Mouse (Mus musculus) heart, embryonic 16.5 days (tissue): ENCODE data around the gene Ldhd. TPM values are rescaled to one million over a fixed set of nuclear protein-coding genes. Genes with fewer than 3 reads are reported as not detected.
A peak's percentile ranks its signal among the peaks of the same experiment; 100 is the strongest.

Experiments
- ATAC-seq: fragments of 200-750 bp; cut with Nextera tagmentation; replicated peaks from 2 replicates; pipeline ENCODE4 v1.8.0; 2017; ENCODE audit warnings: moderate number of reproducible peaks; ENCODE audit not compliant: insufficient read depth, low FRiP score; ENCODE audit errors: extremely low read depth
- H3K27ac ChIP-seq: fragments of 300-500 bp; sonication (generic); 2 replicates; pipeline ENCODE4 v1.5.1; 2014; ENCODE audit warnings: mild to moderate bottlenecking, low read length, control low read depth, moderate library complexity
- H3K27me3 ChIP-seq: fragments of 300-500 bp; sonication (generic); 2 replicates; pipeline ENCODE4 v1.6.1; 2014; ENCODE audit warnings: low read length, mixed read lengths; ENCODE audit not compliant: control insufficient read depth, insufficient read depth
- H3K36me3 ChIP-seq: fragments of 300-500 bp; sonication (generic); 2 replicates; pipeline ENCODE4 v1.6.1; 2014; ENCODE audit not compliant: control insufficient read depth, insufficient read depth
- H3K4me1 ChIP-seq: fragments of 300-500 bp; sonication (generic); 2 replicates; pipeline ENCODE4 v1.6.1; 2014; ENCODE audit warnings: low read length, mixed read lengths; ENCODE audit not compliant: control insufficient read depth, insufficient read depth
- H3K4me2 ChIP-seq: fragments of 300-500 bp; sonication (generic); 2 replicates; pipeline ENCODE4 v1.6.1; 2014; ENCODE audit warnings: low read depth, mild to moderate bottlenecking, control low read depth, low read length
- H3K4me3 ChIP-seq: fragments of 300-500 bp; sonication (generic); 2 replicates; pipeline ENCODE4 v1.5.1; 2014; ENCODE audit warnings: mild to moderate bottlenecking, control low read depth, low read length
- H3K9ac ChIP-seq: fragments of 300-500 bp; sonication (generic); 2 replicates; pipeline ENCODE4 v1.6.1; 2014; ENCODE audit warnings: low read length, control low read depth
- H3K9me3 ChIP-seq: fragments of 300-500 bp; sonication (generic); replicated peaks from 2 replicates; pipeline ENCODE4 v1.6.1; 2016; ENCODE audit warnings: low read length; ENCODE audit not compliant: control insufficient read depth
- WGBS: fragments of 180-500 bp; shearing (Covaris S2); extraction: QIAGEN DNeasy Blood & Tissue Kit; methylation state at CpG from one replicate; pipeline ENCODE4 v1.1.7; 2014; 5-methylcytosine and 5-hydroxymethylcytosine counted together
- polyA plus RNA-seq: library from polyadenylated mRNA; unstranded; fragments of >200 nt; fragmentation: Nextera tagmentation; extraction: Ambion mirVana; gene quantifications from 2 replicates; pipeline ENCODE4 v1.2.1, GENCODE M21; 2015

Ldhd gene
- polyA plus RNA-seq, 1 experiment from 2014 or later = 1.2 TPM

GRCm38 (mm10) chr8:111624081-111624852, 5.9 kb downstream of the Ldhd start:
- WGBS = 61% methylated on average over 12 of the region's 12 CpGs
- H3K27ac ChIP-seq = peak overlapping the region; percentile 64
- no peak; the same call in 1 of the 2 replicates for ATAC-seq

GRCm38 (mm10) chr8:111622553-111622952, 7.6 kb downstream of the Ldhd start:
- no peak for ATAC-seq
- no peak overlapping the region for H3K27ac ChIP-seq
- 84% methylated on average over 10 of the region's 10 CpGs for WGBS
- peaks cover 35% of the 10 kb centered on the region for H3K4me1 ChIP-seq
- H3K4me2 ChIP-seq = no peak overlapping the region
- no peak overlapping the region for H3K9ac ChIP-seq
- H3K9me3 ChIP-seq = no peaks in the 10 kb centered on the region
- peaks cover 3% of the 10 kb centered on the region; the same call in 1 of the 2 replicates for H3K36me3 ChIP-seq
- no peak overlapping the region for H3K4me3 ChIP-seq
- H3K27me3 ChIP-seq = no peaks in the 10 kb centered on the region

More at GRCm38 (mm10) chr8:111624081-111624852, 5.9 kb downstream of the Ldhd start:
- peaks cover 29% of the 10 kb centered on the region for H3K4me1 ChIP-seq
- no peak overlapping the region for H3K4me2 ChIP-seq
- H3K36me3 ChIP-seq = peaks cover 3% of the 10 kb centered on the region; the same call in 1 of the 2 replicates
- no peaks in the 10 kb centered on the region for H3K27me3 ChIP-seq
- no peaks in the 10 kb centered on the region for H3K9me3 ChIP-seq
- peak overlapping the region; percentile 52; the same call in 1 of the 2 replicates for H3K9ac ChIP-seq
- no peak overlapping the region for H3K4me3 ChIP-seq

GRCm38 (mm10) chr8:111622104-111622503, 8.1 kb downstream of the Ldhd start:
- WGBS = 91% methylated on average over 3 of the region's 3 CpGs
- Histone ChIP-seq H3K4me1 (peaks cover 35% of the 10 kb centered on the region), H3K4me3 (no peak overlapping the region), H3K9me3 (no peaks in the 10 kb centered on the region), H3K27ac (no peak overlapping the region), H3K27me3 (no peaks in the 10 kb centered on the region), H3K9ac (no peak overlapping the region), H3K36me3 (peaks cover 3% of the 10 kb centered on the region; the same call in 1 of the 2 replicates), H3K4me2 (no peak overlapping the region)
- ATAC-seq = no peak

- 24% methylated on average over 1 of the region's 1 CpGs for whole genome bisulfite sequencing
- ATAC-seq = peak; percentile 34; the same call in 1 of the 2 replicates
- Histone ChIP-seq H3K4me3 (no peak overlapping the region), H3K9ac (no peak overlapping the region), H3K36me3 (peaks cover 3% of the 10 kb centered on the region; the same call in 1 of the 2 replicates), H3K27ac (peak overlapping the region; percentile 29), H3K4me2 (no peak overlapping the region), H3K27me3 (no peaks in the 10 kb centered on the region), H3K9me3 (no peaks in the 10 kb centered on the region), H3K4me1 (peaks cover 26% of the 10 kb centered on the region)
These were observed 10.2 kb downstream of the Ldhd start for GRCm38 (mm10) chr8:111619936-111620335.

GRCm38 (mm10) chr8:111618273-111618672, 11.9 kb downstream of the Ldhd start:
- no peaks in the 10 kb centered on the region for H3K27me3 ChIP-seq
- H3K4me2 ChIP-seq = no peak overlapping the region
- WGBS = 76% methylated on average over 4 of the region's 4 CpGs
- H3K36me3 ChIP-seq = peaks cover 3% of the 10 kb centered on the region; the same call in 1 of the 2 replicates
- no peaks in the 10 kb centered on the region for H3K9me3 ChIP-seq
- no peak overlapping the region for H3K27ac ChIP-seq
- H3K9ac ChIP-seq = no peak overlapping the region
- H3K4me3 ChIP-seq = no peak overlapping the region
- no peak for ATAC-seq
- H3K4me1 ChIP-seq = peaks cover 14% of the 10 kb centered on the region

- Histone ChIP-seq H3K9me3 (no peaks in the 10 kb centered on the region), H3K4me1 (peaks cover 14% of the 10 kb centered on the region), H3K4me3 (no peak overlapping the region), H3K36me3 (no peaks in the 10 kb centered on the region), H3K27me3 (no peaks in the 10 kb centered on the region), H3K9ac (no peak overlapping the region), H3K4me2 (no peak overlapping the region), H3K27ac (no peak overlapping the region)
- 56% methylated on average over 6 of the region's 6 CpGs for WGBS
- ATAC-seq = no peak
These were observed 12.4 kb downstream of the Ldhd start for GRCm38 (mm10) chr8:111617812-111618211.

- WGBS = 87% methylated on average over 6 of the region's 6 CpGs
- Histone ChIP-seq H3K4me2 (no peak overlapping the region), H3K4me1 (peaks cover 13% of the 10 kb centered on the region), H3K9me3 (no peaks in the 10 kb centered on the region), H3K9ac (no peak overlapping the region), H3K36me3 (peaks cover 5% of the 10 kb centered on the region; the same call in 1 of the 2 replicates), H3K4me3 (no peak overlapping the region), H3K27ac (no peak overlapping the region), H3K27me3 (no peaks in the 10 kb centered on the region)
- no peak for ATAC-seq
These were observed 15.1 kb downstream of the Ldhd start for GRCm38 (mm10) chr8:111614786-111615701.

- peaks cover 5% of the 10 kb centered on the region for H3K4me1 ChIP-seq
- H3K27me3 ChIP-seq = no peaks in the 10 kb centered on the region
- H3K36me3 ChIP-seq = peaks cover 5% of the 10 kb centered on the region; the same call in 1 of the 2 replicates
- H3K27ac ChIP-seq = no peak overlapping the region
- no peak overlapping the region for H3K4me2 ChIP-seq
- no peak overlapping the region for H3K9ac ChIP-seq
- H3K9me3 ChIP-seq = no peaks in the 10 kb centered on the region
- no peak for ATAC-seq
- H3K4me3 ChIP-seq = no peak overlapping the region
- WGBS = 76% methylated on average over 5 of the region's 5 CpGs
These were observed 17.0 kb downstream of the Ldhd start for GRCm38 (mm10) chr8:111613181-111613580.
